Mouse (Mus musculus) neural tube, embryonic 15.5 days (tissue): ENCODE measurements around the gene Anxa9. TPM values are rescaled to one million over a fixed set of nuclear protein-coding genes. Genes with fewer than 3 reads are reported as not detected.

Source experiments
- ATAC-seq: fragments of 200-750 bp; cut with Nextera tagmentation; 2 replicates; pipeline ENCODE4 v1.8.0; 2017; ENCODE audit warnings: mild to moderate bottlenecking, moderate TSS enrichment, moderate library complexity; ENCODE audit not compliant: low FRiP score
- H3K27ac ChIP-seq: fragments of 300-500 bp; sonication (generic); replicated peaks from 2 replicates; pipeline ENCODE4 v1.5.1; 2015; ENCODE audit warnings: mild to moderate bottlenecking, inconsistent platforms
- H3K27me3 ChIP-seq: fragments of 300-500 bp; sonication (generic); replicated peaks from 2 replicates; pipeline ENCODE4 v1.6.1; 2015; ENCODE audit warnings: inconsistent platforms
- H3K36me3 ChIP-seq: fragments of 300-500 bp; sonication (generic); 2 replicates; pipeline ENCODE4 v1.6.1; 2015; ENCODE audit warnings: inconsistent platforms
- H3K4me1 ChIP-seq: fragments of 300-500 bp; sonication (generic); 2 replicates; pipeline ENCODE4 v1.6.1; 2015; ENCODE audit warnings: inconsistent platforms
- H3K4me2 ChIP-seq: fragments of 300-500 bp; sonication (generic); 2 replicates; pipeline ENCODE4 v1.6.1; 2015; ENCODE audit warnings: inconsistent platforms, mild to moderate bottlenecking, moderate library complexity
- H3K4me3 ChIP-seq: fragments of 300-500 bp; sonication (generic); replicated peaks from 2 replicates; pipeline ENCODE4 v1.5.1; 2015; ENCODE audit warnings: mild to moderate bottlenecking, inconsistent platforms
- H3K9ac ChIP-seq: fragments of 300-500 bp; sonication (generic); replicated peaks from 2 replicates; pipeline ENCODE4 v1.6.1; 2015; ENCODE audit warnings: mild to moderate bottlenecking, inconsistent platforms
- H3K9me3 ChIP-seq: fragments of 300-500 bp; sonication (generic); replicated peaks from 2 replicates; pipeline ENCODE4 v1.6.1; 2016; ENCODE audit warnings: inconsistent platforms
- WGBS: fragments of 180-500 bp; shearing (Covaris S2); methylation state at CpG from one replicate; pipeline ENCODE4 v1.1.7; 2015; ENCODE audit warnings: mixed read lengths; 5-methylcytosine and 5-hydroxymethylcytosine counted together
- polyA plus RNA-seq: library from polyadenylated mRNA; unstranded; fragments of >200 nt; fragmentation: Nextera tagmentation; extraction: Ambion mirVana; gene quantifications from 2 replicates; pipeline ENCODE4 v1.2.1, GENCODE M21; 2015

The Anxa9 gene
- polyA plus RNA-seq, 1 experiment from 2014 or later: 0.40 TPM

GRCm38 (mm10) chr3:95266052-95266451, 40.9 kb downstream of the Anxa9 start:
- WGBS: 98% methylated on average over 3 of the region's 3 CpGs
- Histone ChIP-seq H3K27ac (no peak overlapping the region), H3K4me1 (no peaks in the 10 kb centered on the region), H3K4me2 (no peak overlapping the region), H3K9ac (no peak overlapping the region), H3K9me3 (no peaks in the 10 kb centered on the region), H3K36me3 (peaks cover 63% of the 10 kb centered on the region), H3K27me3 (no peaks in the 10 kb centered on the region), H3K4me3 (no peak overlapping the region)
- ATAC-seq: no peak

DNA sequence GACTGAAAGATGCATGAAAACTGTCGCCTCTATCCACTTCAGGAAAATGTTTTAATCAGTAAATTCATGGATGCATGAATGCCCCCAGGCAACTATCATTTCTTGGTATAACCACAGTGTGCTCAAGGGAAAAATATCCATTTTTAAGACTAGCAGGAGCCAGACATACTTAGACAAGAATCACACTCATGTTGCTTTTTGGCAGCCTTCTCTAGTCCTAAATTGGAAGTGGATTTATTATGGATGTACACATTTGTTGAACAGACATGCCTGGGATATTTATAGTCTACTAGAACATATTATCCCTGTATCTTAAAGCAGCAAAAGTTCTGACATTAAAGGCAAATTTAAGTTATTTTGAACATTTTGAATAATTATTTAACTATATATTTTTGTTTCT, 42.3 kb downstream of the Anxa9 start:
- no peak for ATAC-seq
- Histone ChIP-seq H3K9ac (no peak overlapping the region; the same call in 1 of the 2 replicates), H3K4me3 (no peak overlapping the region), H3K9me3 (no peaks in the 10 kb centered on the region), H3K27me3 (no peaks in the 10 kb centered on the region), H3K4me2 (no peak overlapping the region), H3K4me1 (no peaks in the 10 kb centered on the region), H3K36me3 (peaks cover 74% of the 10 kb centered on the region), H3K27ac (no peak overlapping the region)
- 48% methylated on average over 1 of the region's 1 CpGs for WGBS

- Histone ChIP-seq H3K4me1 (no peaks in the 10 kb centered on the region), H3K36me3 (peaks cover 83% of the 10 kb centered on the region), H3K27ac (no peak overlapping the region), H3K9ac (no peak overlapping the region), H3K4me2 (no peak overlapping the region), H3K27me3 (no peaks in the 10 kb centered on the region), H3K4me3 (no peak overlapping the region), H3K9me3 (no peaks in the 10 kb centered on the region)
- no peak for ATAC-seq
- WGBS: 55% methylated on average over 11 of the region's 11 CpGs
Measured at GRCm38 (mm10) chr3:95263089-95263739, 43.8 kb downstream of the Anxa9 start.

- H3K4me3 ChIP-seq: no peak overlapping the region
- H3K4me1 ChIP-seq: no peaks in the 10 kb centered on the region
- no peaks in the 10 kb centered on the region for H3K27me3 ChIP-seq
- no peak for ATAC-seq
- 97% methylated on average over 4 of the region's 4 CpGs for WGBS
- H3K4me2 ChIP-seq: no peak overlapping the region
- no peaks in the 10 kb centered on the region for H3K9me3 ChIP-seq
- peaks cover 84% of the 10 kb centered on the region for H3K36me3 ChIP-seq
- H3K9ac ChIP-seq: no peak overlapping the region
- no peak overlapping the region for H3K27ac ChIP-seq
Measured at GRCm38 (mm10) chr3:95261975-95262374, 45.0 kb downstream of the Anxa9 start.

- Histone ChIP-seq H3K9ac (no peak overlapping the region), H3K4me2 (no peak overlapping the region), H3K36me3 (peaks cover 81% of the 10 kb centered on the region), H3K27me3 (no peaks in the 10 kb centered on the region), H3K4me1 (no peaks in the 10 kb centered on the region), H3K4me3 (no peak overlapping the region), H3K27ac (no peak overlapping the region), H3K9me3 (no peaks in the 10 kb centered on the region)
- 78% methylated on average over 5 of the region's 5 CpGs for WGBS
- no peak for ATAC-seq
Measured at GRCm38 (mm10) chr3:95256931-95257330, 50.0 kb downstream of the Anxa9 start.

- H3K4me2 ChIP-seq: no peak within 1 kb of the TSS
- WGBS: 56% methylated on average over 7 of the region's 7 CpGs
- H3K9me3 ChIP-seq: no peaks in the 10 kb centered on the region
- ATAC-seq: no peak
- no peak within 1 kb of the TSS for H3K27ac ChIP-seq
- no peak within 1 kb of the TSS for H3K9ac ChIP-seq
- H3K27me3 ChIP-seq: no peaks in the 10 kb centered on the region
- no peak within 1 kb of the TSS for H3K4me3 ChIP-seq
- H3K4me1 ChIP-seq: no peaks in the 10 kb centered on the region
- peaks cover 25% of the 10 kb centered on the region for H3K36me3 ChIP-seq
Measured at GRCm38 (mm10) chr3:95250783-95251424, 56.1 kb downstream of the Anxa9 start, which contains the start of gene Bnipl. Gene Bnipl, minus strand, starts transcription at chr3:95251193.

DNA sequence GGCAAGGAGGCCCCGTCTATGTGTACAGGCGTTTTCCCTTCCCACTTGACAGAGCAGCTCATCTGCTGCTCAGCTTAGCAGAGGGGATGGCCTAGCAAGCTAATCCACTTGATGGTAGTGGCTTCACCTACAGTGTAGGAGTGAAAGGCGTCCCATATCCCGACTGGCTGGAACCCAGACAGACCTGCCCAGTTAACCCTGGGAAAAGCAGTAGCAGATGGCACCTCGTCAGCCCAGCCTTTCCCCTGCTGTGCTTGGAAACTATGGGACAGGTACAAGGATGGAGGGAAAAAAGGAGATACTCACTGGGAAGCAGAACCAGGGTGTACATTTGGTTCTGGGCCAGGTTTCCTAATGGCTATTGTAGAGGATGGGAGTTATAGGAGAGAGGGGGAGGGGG, 56.6 kb downstream of the Anxa9 start:
- Histone ChIP-seq H3K4me2 (no peak overlapping the region), H3K36me3 (peaks cover 25% of the 10 kb centered on the region), H3K4me3 (no peak overlapping the region), H3K27me3 (no peaks in the 10 kb centered on the region), H3K27ac (no peak overlapping the region), H3K4me1 (no peaks in the 10 kb centered on the region), H3K9me3 (no peaks in the 10 kb centered on the region), H3K9ac (no peak overlapping the region)
- ATAC-seq: no peak
- WGBS: 86% methylated on average over 5 of the region's 5 CpGs

DNA sequence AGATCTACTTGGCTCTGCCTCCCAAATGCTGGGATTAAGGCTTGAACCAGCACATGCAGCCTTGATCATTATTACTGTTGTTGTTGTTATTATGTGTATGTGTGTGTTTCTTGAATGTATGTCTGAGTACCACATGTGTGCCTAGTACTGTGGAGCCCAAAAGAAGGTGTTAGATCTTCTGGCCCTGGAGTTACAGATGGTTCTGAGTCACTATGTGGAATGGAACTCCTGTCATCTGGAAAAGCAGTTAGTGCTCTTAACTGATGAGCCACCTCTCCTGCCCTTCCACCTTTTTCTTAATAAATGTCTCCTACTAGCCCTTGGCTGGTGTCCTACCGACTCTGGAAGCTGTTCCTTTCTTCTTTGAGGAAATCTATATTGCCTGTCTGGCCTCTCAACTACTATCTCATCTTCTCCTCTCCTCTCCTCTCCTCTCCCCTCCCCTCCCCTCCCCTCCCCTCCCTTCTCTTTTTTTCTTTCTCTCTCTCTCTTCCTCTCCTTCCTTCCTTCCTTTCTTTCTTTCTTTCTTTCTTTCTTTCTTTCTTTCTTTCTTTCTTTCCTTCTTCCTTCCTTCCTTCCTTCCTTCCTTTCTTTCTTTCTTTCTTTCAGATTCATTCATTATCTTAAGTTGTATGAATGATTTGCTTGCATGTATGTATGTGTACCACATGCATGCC, 59.2 kb downstream of the Anxa9 start:
- H3K9ac ChIP-seq: no peak overlapping the region
- no peak overlapping the region for H3K4me3 ChIP-seq
- H3K4me2 ChIP-seq: no peak overlapping the region
- ATAC-seq: no peak
- WGBS: 76% methylated on average over 1 of the region's 1 CpGs
- no peaks in the 10 kb centered on the region for H3K4me1 ChIP-seq
- no peaks in the 10 kb centered on the region for H3K9me3 ChIP-seq
- no peaks in the 10 kb centered on the region for H3K27me3 ChIP-seq
- H3K36me3 ChIP-seq: peaks cover 21% of the 10 kb centered on the region
- H3K27ac ChIP-seq: no peak overlapping the region

GRCm38 (mm10) chr3:95246465-95247231, 60.3 kb downstream of the Anxa9 start:
- Histone ChIP-seq H3K27me3 (no peaks in the 10 kb centered on the region), H3K4me3 (no peak overlapping the region), H3K9ac (no peak overlapping the region), H3K4me2 (no peak overlapping the region), H3K4me1 (no peaks in the 10 kb centered on the region), H3K27ac (no peak overlapping the region), H3K36me3 (peaks cover 20% of the 10 kb centered on the region), H3K9me3 (no peaks in the 10 kb centered on the region)
- 80% methylated on average over 5 of the region's 5 CpGs for WGBS
- no peak; the same call in 1 of the 2 replicates for ATAC-seq
